Mouse (Mus musculus): ENCODE measurements at regions not wholly inside any gene's neighbourhood (a gene's known extent, or its start where the extent isn't known, plus 50 kb on each side); places are given as distances from the start of the nearest gene placed in this dataset.

DNA sequence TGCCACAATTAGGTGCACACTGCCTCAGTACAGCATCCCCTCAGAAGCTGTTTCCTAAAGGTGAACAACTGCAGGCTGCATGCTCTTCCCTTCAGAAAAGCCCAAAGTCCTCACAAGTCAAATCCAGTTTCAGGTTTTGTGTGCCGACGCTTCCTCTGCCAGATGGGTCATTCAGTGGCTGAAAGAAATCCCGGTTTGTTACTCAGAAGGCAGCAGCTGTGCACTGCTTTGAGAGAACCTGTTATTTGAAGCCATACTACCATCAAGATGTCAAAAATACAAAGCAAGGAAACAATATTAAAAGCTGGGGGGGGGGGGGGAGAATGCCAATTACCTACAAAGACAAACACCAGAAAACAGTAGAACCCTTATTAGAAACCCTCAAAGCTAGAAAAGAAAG, 678.7 kb downstream of the Utrn start:
- no peak for DNase-seq (ENCODE audit: extremely low read depth, low read depth)

DNA sequence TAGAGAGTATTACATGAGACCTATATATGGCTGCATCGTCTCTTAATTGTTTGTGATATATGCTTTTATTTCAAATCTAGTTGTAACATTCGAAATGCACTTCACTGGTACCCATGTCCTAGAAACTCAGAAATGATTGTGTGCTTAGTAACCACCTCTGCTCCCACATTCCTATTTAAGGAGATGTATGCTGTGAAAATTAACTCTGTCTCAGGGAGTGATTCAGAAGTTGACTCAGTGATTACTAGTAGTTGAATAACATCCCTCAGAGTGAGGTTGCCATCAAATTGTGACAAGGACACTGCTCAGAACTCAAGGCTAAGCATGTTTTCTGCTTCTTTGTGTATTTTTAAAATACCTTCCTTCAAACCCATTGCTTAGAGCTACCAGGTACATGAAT, 661.9 kb downstream of the Utrn start:
- DNase-seq (ENCODE audit: extremely low read depth, low read depth) = no peak

DNA sequence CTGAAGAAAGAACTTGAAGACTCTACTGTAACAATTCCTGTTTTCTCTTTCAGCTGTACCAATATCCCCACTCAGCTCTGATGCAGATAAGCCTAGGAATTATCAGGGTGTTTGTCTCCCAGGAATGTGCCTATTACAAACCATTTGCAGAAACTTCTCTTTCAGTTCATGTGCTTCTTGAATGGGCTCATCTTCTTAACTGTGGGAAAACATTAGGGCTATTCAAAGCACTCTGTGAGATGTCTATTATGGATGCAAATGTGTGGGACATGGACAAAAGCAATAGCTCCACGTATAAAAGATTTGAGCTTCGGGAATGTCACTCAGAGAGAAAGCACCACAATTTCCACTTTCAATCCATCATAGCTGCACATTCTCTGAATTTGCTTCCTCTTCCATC, 659.0 kb downstream of the Utrn start:
- DNase-seq (ENCODE audit: extremely low read depth, low read depth) = no peak

DNA sequence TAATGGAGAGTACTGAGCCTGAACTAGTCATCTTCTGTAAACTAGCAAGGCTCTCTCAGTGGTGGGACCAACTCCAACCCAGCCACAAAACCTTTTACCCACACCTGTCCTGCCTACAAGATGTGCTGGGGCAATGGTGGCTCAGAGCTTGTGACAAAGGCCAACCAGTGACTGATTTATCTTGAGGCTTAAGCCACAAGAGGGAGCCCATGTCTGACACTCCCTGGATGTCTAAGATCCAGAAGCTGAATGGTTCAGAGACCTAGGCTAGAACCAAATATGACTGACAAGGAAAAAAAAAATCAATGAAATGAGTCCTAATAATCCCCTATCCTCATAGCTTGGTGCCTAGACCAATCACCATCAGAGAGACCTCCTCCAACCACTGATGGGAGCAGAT, 650.3 kb downstream of the Utrn start:
- no peak for DNase-seq (ENCODE audit: extremely low read depth, low read depth)

DNA sequence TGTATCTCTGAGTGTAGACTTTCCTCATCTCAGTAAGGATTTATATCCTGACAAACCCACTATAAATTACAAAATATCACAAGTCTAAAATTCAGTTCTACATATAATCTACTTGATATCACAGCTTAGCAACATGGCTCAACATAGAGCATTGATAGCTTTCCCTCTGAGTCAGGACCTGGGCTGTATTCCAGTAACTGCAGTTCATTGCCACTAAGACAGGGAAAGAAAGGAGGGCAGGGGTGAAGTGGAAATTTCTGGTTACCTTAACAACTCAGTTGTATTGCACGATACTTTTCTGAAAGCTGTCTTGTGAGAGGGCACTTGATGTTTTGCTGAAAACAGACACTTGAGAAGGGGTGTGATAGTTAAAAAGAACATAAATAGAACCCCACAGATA, 635.0 kb downstream of the Utrn start:
- DNase-seq (ENCODE audit: extremely low read depth, low read depth) = no peak

DNA sequence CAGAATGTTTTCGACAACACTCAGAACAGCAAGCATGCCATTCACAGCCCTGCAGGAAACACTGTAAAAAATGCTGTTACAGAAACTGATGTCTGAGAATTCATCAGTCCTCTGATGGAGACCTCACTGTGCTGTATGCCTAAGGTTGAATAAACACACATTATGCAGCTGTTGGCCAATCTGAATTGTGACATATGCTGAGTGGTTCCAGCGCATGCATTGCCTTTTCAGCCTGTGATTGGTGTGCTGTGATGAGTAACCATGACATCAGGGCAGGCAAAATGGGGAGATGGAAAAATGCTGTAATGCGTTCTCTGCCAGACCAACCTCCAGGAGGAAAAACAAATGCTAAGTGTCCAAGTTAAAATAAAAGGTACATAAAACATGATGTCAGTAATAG, 620.3 kb downstream of the Utrn start:
- no peak for DNase-seq (ENCODE audit: extremely low read depth, low read depth)

DNA sequence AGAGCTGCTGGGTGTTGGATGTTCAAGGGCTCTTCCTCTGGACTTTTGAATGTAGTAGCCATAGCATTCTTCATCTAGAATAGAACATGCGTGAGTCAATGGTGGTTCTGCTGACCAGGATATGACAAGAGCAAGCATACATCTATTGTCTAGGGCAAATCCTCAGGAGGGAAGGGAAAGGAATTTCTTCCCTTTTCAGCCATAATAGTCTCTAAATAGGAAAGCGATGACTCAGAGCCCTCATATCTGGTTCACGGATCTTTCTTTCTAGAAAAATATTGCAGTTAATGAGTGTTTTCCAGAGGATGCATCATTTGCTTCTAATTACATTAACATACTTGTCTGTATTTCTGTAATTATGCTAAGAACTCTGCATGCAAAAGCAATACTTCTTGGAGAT, 615.9 kb downstream of the Utrn start:
- no peak for DNase-seq (ENCODE audit: extremely low read depth, low read depth)

DNA sequence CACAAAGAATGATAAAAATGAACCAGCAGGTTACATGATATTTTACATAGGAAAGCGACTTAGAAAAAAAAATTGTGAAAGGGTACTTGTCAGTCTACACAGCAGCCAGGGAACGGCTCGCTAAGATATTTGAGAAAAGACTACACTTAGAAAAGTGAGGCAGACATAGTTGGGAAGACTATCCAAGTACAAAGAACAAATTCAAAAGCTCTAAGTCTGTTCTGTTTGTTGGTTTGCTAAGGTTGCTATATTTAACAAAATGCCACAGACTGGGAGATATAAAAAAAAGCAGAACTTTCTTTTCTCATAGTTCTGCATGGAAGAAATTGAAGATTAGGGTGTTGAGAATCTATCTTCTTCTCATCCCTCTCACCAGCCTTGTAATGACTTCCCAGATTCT, 583.5 kb downstream of the Utrn start:
- DNase-seq (ENCODE audit: extremely low read depth, low read depth) = no peak

DNA sequence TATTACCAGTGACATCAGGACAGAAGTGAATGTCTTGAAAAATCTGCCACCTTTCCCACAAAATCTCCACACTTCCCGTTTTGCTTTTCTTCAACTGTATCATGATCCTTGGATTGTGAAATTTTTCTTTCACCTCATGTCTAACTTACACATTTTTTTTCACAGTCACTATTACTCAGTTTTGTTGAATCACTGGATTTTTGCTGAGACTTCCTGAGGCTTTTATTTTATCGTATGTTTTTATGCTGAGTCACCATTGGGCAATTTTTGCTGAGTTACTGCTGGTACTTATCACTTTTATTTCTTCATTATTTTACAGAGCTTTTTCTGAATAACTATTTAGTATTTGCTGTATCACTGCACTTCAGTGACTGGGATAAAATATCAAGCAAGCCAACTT, 570.3 kb downstream of the Utrn start:
- DNase-seq (ENCODE audit: extremely low read depth, low read depth) = peak; percentile 4

DNA sequence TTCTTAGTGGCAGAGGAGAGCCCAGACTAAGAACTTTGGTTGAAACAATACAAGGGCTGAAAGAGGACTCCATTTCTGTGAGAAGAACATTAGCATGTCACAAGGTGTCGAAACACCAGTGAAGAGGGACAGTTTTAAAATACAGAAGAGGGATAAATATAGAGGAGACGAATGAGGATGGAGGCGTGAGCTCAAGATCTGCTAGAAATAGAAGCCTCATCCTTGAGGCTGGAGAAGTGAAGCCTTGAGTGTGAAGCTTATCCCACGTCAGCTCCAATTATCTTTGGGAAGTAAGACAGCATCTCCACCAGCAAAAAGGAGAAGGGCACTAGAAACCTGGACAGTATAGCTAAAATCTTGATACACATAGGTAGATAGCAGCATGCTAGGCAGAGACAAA, 566.8 kb downstream of the Utrn start:
- DNase-seq (ENCODE audit: extremely low read depth, low read depth) = no peak

DNA sequence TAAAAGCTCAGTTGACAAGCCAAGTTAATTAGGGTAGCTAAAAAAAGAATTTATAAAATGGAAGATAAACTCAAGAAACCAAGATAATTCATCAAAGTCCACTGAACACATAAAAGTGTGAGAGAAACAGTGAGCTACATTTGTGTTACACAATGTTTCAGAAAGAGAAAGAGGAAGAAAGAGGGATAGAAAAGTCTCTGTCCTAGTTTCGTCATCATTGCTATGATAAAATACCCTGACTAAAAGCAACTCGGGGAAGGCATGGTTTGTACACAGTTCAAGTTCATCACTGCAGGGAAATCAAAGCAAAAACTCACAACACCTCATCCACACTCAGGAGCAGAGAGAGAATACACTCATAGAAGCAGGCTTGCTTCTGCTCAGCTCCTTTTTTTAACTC, 548.9 kb downstream of the Utrn start:
- no peak for DNase-seq (ENCODE audit: extremely low read depth, low read depth)

Measured in MEL-GATA-1-ER (cell line).